Mouse (Mus musculus) spleen, adult 2 months (tissue): Measurements from ENCODE around the gene Gm26661.

Experiments used
- CTCF ChIP-seq: fragments of 200-500 bp; IDR thresholded peaks from 2 replicates; pipeline ENCODE4 v1.5.1; 2011; ENCODE audit warnings: mild to moderate bottlenecking, inconsistent platforms; ENCODE audit not compliant: insufficient read depth, insufficient read length, insufficient replicate concordance; ENCODE audit errors: extremely low read depth
- POLR2A ChIP-seq: fragments of 200-500 bp; IDR thresholded peaks from 2 replicates; pipeline ENCODE4 v1.6.1; 2011; ENCODE audit warnings: low read depth, low read length, inconsistent platforms

DNA sequence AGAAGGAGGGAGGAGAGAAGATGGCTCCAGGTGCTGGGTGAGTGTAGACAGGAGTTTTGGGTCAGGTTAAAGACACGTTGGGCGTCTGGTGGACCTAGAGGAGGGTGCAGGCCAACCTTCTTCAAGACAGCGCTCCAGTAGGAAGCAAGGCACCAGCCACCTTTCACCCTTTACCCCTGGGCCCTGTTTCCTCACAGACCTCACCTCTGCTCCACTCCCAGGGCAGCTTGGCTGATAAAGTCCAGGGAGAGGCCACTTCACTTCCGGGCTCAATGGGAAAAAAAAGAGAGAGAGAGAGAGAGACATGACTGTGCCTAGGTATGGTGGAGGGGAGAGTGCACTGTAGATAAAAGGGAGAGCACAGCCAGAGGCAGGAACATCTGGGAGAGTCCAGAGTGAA lies 16.3 kb downstream of the Gm26661 start:
- no peak for TF ChIP-seq CTCF
- TF ChIP-seq POLR2A = no peak
